Mouse (Mus musculus) MN1 (cell line): ENCODE results near the gene Klrg1.

ENCODE experiments used
- DNase-seq: peaks from one replicate; pipeline ENCODE4 v3.0.0-alpha.2; 2016; ENCODE audit warnings: low spot score

Gene Klrg1

GRCm38 (mm10) chr6:122282782-122283181 lies at the start of gene Klrg1:
Gene Klrg1, minus strand, starts transcription at chr6:122282882.
- DNase-seq: no peak

GRCm38 (mm10) chr6:122325361-122325975 lies 42.8 kb upstream of the Klrg1 start:
- no peak for DNase-seq

GRCm38 (mm10) chr6:122318726-122319125 lies 36.0 kb upstream of the Klrg1 start:
- DNase-seq: no peak

- no peak for DNase-seq
Observed at GRCm38 (mm10) chr6:122310187-122310820, 27.6 kb upstream of the Klrg1 start.

- DNase-seq: no peak
Observed at GRCm38 (mm10) chr6:122309446-122309960, 26.8 kb upstream of the Klrg1 start.

- peak; percentile 98 for DNase-seq
Observed at GRCm38 (mm10) chr6:122308505-122309393, 26.1 kb upstream of the Klrg1 start, which contains the start of gene M6pr. Gene M6pr, plus strand, starts transcription at chr6:122308720.

GRCm38 (mm10) chr6:122308136-122308504 lies 25.4 kb upstream of the Klrg1 start:
- DNase-seq: no peak

GRCm38 (mm10) chr6:122306707-122307106 lies 24.0 kb upstream of the Klrg1 start:
- no peak for DNase-seq

GRCm38 (mm10) chr6:122304790-122305555 lies 22.3 kb upstream of the Klrg1 start:
- DNase-seq: no peak

- peak; percentile 64 for DNase-seq
Observed at GRCm38 (mm10) chr6:122304355-122304754, 21.7 kb upstream of the Klrg1 start.

GRCm38 (mm10) chr6:122303526-122303925 lies 20.8 kb upstream of the Klrg1 start:
- DNase-seq: no peak

GRCm38 (mm10) chr6:122302661-122303060 lies 20.0 kb upstream of the Klrg1 start:
- no peak for DNase-seq

- DNase-seq: no peak
Observed at GRCm38 (mm10) chr6:122302121-122302520, 19.4 kb upstream of the Klrg1 start.

- DNase-seq: no peak
Observed at GRCm38 (mm10) chr6:122299621-122300133, 17.0 kb upstream of the Klrg1 start.

GRCm38 (mm10) chr6:122298223-122298609 lies 15.5 kb upstream of the Klrg1 start:
- DNase-seq: no peak

- no peak for DNase-seq
Observed at GRCm38 (mm10) chr6:122297279-122298222, 14.9 kb upstream of the Klrg1 start.

- no peak for DNase-seq
Observed at GRCm38 (mm10) chr6:122296918-122297278, 14.2 kb upstream of the Klrg1 start.

- no peak for DNase-seq
Observed at GRCm38 (mm10) chr6:122295242-122295641, 12.6 kb upstream of the Klrg1 start.

- DNase-seq: no peak
Observed at GRCm38 (mm10) chr6:122294290-122294689, 11.6 kb upstream of the Klrg1 start.

GRCm38 (mm10) chr6:122293796-122294195 lies 11.1 kb upstream of the Klrg1 start:
- no peak for DNase-seq

GRCm38 (mm10) chr6:122293121-122293520 lies 10.4 kb upstream of the Klrg1 start:
- DNase-seq: no peak
